Mouse (Mus musculus) B cell, adult 2 months (primary cell): ENCODE data around the gene Med29.

Experiments
- DNase-seq, 2 experiments: peaks; one replicate each; pipeline ENCODE4 v3.0.0; 2022

Gene Med29

DNA sequence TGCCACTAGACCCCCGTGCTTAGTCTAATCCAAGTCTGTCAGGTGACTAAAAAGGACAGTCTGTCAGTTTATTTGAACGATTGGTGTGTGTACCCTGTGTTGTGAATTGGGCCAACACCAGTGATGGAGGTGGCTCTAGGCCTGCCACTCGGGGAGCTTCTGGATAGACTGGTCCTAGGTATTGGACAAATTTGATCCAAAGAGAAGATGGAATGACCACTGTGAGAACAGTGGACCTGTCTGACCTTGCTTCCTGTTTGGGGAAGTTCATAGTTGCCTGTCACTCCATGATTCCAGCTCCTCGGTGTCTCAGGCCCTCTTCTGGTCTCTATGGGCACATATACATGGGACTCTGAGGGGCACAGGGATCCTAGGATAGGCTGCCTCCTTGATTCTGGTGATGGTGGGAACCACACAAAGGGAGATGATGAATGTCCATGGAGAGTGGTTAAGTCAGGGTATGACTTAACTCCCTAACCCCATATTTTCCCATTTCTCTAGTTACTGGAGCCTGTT lies 40.8 kb downstream of the Med29 start:
- no peak for DNase-seq

DNA sequence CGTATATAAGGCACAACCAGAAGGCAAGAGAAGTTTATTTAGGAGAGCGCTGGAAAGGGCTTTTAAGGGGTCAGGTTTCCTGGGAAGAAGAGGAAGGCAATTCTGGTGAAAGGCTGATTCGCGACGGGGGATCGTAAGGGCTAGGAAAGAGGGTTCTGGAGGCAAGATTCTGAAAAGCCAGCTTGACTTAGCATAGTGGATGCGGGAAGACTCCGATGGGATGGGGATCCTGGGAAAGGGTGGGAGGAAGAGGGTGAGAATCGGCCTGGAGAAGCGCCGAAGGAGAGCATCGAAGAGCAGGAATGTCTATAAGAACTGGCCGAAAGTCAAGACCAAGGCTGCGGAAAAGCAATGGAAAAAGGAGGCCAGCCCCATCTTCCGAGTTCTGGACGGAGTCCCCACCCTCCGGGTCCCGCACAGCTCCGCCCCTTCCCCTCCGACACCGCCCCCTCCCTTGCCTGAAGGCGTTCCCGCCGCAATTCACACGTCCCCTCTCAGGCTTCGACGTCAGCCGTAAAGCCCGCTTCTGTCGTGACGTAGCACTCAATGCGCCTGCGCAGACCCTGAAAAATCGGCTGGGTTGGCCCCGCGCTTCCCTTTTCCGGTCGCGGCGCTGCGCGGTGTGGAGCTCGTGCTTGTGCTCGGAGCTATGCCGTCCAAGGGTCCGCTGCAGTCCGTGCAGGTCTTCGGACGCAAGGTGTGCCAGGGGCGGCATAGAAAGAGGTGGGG lies 42.2 kb downstream of the Med29 start, which contains the start of gene Rps16:
TSS of gene Rps16 (plus strand) at position 498 of the 729 bp plus-strand sequence.
- peak; percentile 96 to 97 for DNase-seq

DNA sequence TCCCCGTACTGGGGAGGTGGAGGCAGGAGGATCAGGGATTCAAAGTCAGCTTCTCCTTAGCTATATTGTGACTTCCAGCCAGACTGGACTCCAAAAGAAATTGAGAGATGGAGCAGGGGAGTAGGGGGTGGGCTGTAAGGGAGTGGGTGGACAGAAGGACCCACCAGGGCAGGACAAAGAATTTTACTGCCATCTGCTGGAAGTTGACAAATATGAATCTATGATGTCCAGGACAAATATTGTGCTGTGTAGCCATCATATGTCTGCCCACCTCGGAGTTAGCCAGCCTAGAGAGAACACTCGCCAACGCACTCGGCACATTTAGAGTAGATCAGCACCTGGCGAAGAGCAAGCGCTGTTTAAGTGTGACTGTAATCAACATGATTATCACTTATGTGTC lies 43.9 kb downstream of the Med29 start:
- DNase-seq: no peak

DNA sequence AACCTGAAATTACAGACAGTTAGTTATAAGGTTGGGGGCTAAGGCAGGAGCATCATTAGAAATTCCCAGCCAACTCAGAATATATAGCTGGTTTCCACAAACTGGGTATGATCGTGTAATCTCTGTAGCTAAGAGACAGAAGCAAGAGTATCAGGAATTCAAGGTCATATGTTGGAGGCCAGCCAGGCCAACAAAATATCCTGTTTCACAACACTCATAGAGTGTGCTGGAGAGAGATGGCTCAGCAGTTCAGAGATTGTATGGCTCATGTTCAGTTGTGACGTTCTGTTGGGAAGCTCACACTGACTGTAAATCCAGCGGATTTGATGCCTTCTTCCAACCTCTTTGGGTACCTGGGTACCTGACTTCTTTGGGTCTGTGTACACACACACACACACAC lies 44.8 kb downstream of the Med29 start:
- DNase-seq: no peak

DNA sequence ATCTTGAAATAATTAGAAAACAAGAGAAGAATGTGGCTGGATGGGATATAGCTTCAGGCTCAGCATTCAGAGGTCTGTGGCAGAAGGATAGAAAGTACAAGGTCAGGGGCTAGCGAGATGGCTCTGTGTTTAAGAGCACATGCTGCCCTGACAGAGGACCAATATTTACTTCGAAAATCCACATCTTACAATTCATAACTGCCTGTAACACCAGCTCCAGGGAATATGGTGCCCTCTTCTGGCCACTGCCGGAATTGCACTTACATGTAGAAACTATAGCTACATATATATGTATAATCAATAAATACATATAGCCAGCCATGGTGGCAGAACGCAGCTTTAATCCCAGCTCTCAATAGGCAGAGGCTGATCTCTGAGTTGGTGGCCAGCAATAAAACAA lies 47.9 kb downstream of the Med29 start:
- peak; percentile 85 to 86 for DNase-seq

DNA sequence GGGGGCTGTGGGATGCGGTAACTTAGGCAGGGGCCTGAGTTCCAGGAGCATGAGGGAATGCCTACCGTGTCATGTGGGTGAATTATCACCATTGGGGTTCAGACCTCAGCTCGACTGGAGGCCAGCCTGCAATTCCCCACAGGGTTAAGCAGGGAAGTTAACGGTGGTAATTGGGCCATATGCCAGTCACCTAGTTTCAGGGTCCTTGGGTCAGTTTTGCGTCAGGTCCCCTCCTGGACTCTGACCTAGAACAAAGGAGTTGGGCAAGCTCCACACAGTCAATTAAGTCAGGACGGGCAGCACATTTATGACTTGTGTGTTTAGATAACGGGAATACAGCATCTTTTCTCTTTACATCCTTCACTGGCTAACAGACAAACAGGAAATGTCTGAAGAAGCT lies 51.1 kb downstream of the Med29 start:
- DNase-seq: no peak

DNA sequence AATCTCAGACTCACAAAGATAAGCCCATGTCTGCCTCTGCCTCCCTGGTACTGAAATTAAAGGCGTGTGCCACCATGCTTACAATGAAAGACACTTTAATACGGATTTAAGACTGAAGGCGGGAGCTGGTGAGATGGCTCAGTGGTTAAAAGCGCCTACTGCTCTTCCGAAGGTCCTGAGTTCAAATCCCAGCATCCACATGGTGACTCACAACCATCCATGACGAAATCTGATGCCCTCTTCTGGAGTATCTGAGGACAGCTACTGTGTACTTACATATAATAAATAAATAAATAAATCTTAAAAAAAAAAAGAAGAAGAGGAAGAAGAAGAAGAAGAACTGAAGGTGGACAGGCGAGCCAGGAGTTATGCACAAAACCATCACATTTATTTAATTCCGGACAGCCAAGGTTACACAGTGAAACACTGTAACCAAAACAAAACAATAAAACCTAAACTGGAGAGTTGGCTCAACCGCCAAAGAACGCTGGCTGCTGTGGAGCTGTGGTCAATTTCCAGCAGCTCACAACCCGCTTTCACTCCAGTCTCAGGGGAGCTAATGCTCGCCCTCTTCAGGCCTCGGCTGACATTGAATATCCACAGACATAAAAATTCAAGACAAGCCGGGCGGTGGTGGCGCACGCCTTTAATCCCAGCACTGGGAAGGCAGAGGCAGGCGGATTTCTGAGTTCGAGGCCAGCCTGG lies 53.1 kb downstream of the Med29 start:
- peak; percentile 71 to 72 for DNase-seq

DNA sequence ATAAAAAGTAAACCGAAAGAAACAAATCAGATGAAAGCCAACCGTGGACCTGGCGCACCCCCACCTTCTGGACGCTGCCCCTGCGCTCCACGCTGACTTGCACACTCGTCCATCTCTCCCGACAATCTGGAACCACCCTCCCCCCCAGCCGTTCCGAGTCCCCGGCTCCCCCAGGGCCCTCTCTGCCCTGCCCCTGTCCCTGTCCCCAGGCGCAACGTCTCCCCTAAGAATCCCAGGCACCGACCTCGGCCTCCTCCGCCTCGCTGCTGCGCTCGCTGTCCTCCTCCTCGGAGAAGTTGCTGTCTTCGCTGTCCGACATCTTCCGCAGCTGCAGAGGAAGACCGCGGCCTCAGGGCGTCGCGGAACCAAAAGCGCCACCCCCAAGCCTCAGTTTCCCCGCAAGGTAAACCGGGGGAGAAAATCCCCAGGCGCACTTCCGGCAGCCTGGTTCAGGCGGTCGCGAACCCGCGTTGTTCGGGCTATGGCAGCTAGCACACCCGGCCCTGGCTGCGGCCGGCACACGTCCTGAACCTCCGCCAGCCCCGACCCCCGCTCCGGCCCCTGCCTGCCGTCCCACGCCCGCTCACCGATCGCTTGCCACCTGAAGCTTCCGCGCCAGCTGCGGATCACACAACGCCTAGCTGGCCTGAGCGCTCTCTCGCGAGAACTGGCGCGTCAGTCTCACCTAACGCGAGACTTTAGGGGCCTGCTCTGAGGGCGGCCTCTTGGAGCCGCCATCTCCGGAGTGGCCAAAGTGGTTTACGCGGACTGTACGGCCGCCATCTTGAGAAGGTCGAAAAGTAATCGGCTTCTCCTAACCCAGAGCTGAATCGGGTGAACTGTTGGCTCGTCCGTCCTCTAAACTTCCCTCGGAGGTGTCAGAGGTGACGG lies 54.2 kb downstream of the Med29 start, which contains the start of gene Supt5:
TSS of gene Supt5 (minus strand) at position 639 of the 891 bp plus-strand sequence.
- DNase-seq: peak; percentile 94
